Comparison of ENCODE assay signal across 8 mouse cellular contexts in genomic region chr3:27984620-27985019, GRCm38 (mm10). TPM values are rescaled to one million over a fixed set of nuclear protein-coding genes. Genes with fewer than 3 reads are reported as not detected.
A peak's percentile ranks its signal among the peaks of the same experiment; 100 is the strongest.
DNase-seq lines count a peak whose midpoint lies in the region; ATAC-seq and TF ChIP-seq lines count a peak whose summit lies in the region.

No protein-coding gene starts in this region.

- ATAC-seq in lung, embryonic 15.5 days (ENCODE audit: borderline replicate concordance, extremely low read depth, low FRiP score, low TSS enrichment), result no peak
- no peak for ATAC-seq in heart, embryonic 13.5 days (ENCODE audit: extremely low read depth, insufficient number of reproducible peaks, low FRiP score, low TSS enrichment)
- ATAC-seq in limb, embryonic 15.5 days (ENCODE audit: insufficient number of reproducible peaks, low FRiP score, low TSS enrichment, low read depth), result no peak

- no peaks in the 10 kb centered on the region for H3K9me3 ChIP-seq in lung, embryonic 15.5 days
- H3K9me3 ChIP-seq in heart, embryonic 13.5 days, result no peaks in the 10 kb centered on the region
- no peaks in the 10 kb centered on the region for H3K9me3 ChIP-seq in limb, embryonic 15.5 days

- DNase-seq in lung, postnatal 10 days, result no peak
- DNase-seq in spleen, postnatal 14 days (ENCODE audit: low spot score in 2 of 2), result no peak
- no peak for DNase-seq in gastrocnemius, postnatal 25 days
- no peak for DNase-seq in left cerebral cortex, postnatal 14 days (ENCODE audit: low spot score in 2 of 2)

- H3K4me1 ChIP-seq in lung, embryonic 15.5 days, result peaks cover 29% of the 10 kb centered on the region
- H3K4me1 ChIP-seq in heart, embryonic 13.5 days, result peaks cover 41% of the 10 kb centered on the region
- H3K4me1 ChIP-seq in limb, embryonic 15.5 days, result peaks cover 27% of the 10 kb centered on the region
- peaks cover 13% of the 10 kb centered on the region; the same call in 1 of the 2 replicates for H3K4me1 ChIP-seq in small intestine, adult 2 months (ENCODE audit: control insufficient read depth, insufficient read depth, insufficient read length, low read length)

- peak overlapping the region; percentile 52 for H3K4me2 ChIP-seq in lung, embryonic 15.5 days
- H3K4me2 ChIP-seq in heart, embryonic 13.5 days, result peak overlapping the region; percentile 68
- H3K4me2 ChIP-seq in limb, embryonic 15.5 days, result peak overlapping the region; percentile 46

- peak overlapping the region; percentile 39 for H3K4me3 ChIP-seq in lung, embryonic 15.5 days
- H3K4me3 ChIP-seq in heart, embryonic 13.5 days, result peak overlapping the region; percentile 48
- peak overlapping the region; percentile 29 for H3K4me3 ChIP-seq in limb, embryonic 15.5 days
- peak overlapping the region; percentile 44; the same call in 1 of the 2 replicates for H3K4me3 ChIP-seq in small intestine, adult 2 months (ENCODE audit: low read depth, low read length)

- H3K27ac ChIP-seq in lung, embryonic 15.5 days, result peak overlapping the region; percentile 74
- peak overlapping the region; percentile 77 for H3K27ac ChIP-seq in heart, embryonic 13.5 days (replicated peaks)
- peak overlapping the region; percentile 48 for H3K27ac ChIP-seq in limb, embryonic 15.5 days
- H3K27ac ChIP-seq in small intestine, adult 2 months (ENCODE audit: insufficient read depth, low read depth, low read length), result peak overlapping the region; percentile 90

- no peaks in the 10 kb centered on the region for H3K27me3 ChIP-seq in lung, embryonic 15.5 days
- H3K27me3 ChIP-seq in heart, embryonic 13.5 days (replicated peaks), result no peaks in the 10 kb centered on the region
- H3K27me3 ChIP-seq in limb, embryonic 15.5 days, result no peaks in the 10 kb centered on the region
- H3K27me3 ChIP-seq in small intestine, adult 2 months (ENCODE audit: control insufficient read depth, insufficient read depth, low read length), result no peaks in the 10 kb centered on the region

- no peaks in the 10 kb centered on the region for H3K36me3 ChIP-seq in lung, embryonic 15.5 days
- H3K36me3 ChIP-seq in heart, embryonic 13.5 days, result no peaks in the 10 kb centered on the region
- H3K36me3 ChIP-seq in limb, embryonic 15.5 days, result no peaks in the 10 kb centered on the region
- peaks cover 2% of the 10 kb centered on the region; the same call in 1 of the 2 replicates for H3K36me3 ChIP-seq in small intestine, adult 2 months (ENCODE audit: control insufficient read depth, insufficient read depth, low read length)

- no peak for TF ChIP-seq POLR2A in small intestine, adult 2 months (IDR thresholded peaks at IDR 0.05; ENCODE audit: low read depth, low read length)

- intact Hi-C loops in left cerebral cortex, postnatal 14 days (cut with DNase I), result loop anchor here (5.0 to 10.0 kb wide), 2 partner anchors 53 to 760 kb away; no protein-coding TSS in a partner anchor

- 54% methylated on average over 4 of the region's 4 CpGs for WGBS in lung, embryonic 15.5 days
- 53% methylated on average over 4 of the region's 4 CpGs for WGBS in heart, embryonic 13.5 days
- 23% methylated on average over 4 of the region's 4 CpGs for WGBS in limb, embryonic 15.5 days
- WGBS in small intestine, adult 2 months, result 17% methylated on average over 4 of the region's 4 CpGs

- no peak for TF ChIP-seq CTCF in small intestine, adult 2 months (IDR thresholded peaks at IDR 0.05; ENCODE audit: extremely low read depth, insufficient read length, insufficient replicate concordance, low read depth, low read length)

- peak overlapping the region; percentile 33 for H3K9ac ChIP-seq in lung, embryonic 15.5 days
- peak overlapping the region; percentile 70 for H3K9ac ChIP-seq in heart, embryonic 13.5 days
- H3K9ac ChIP-seq in limb, embryonic 15.5 days, result no peak overlapping the region

RNA-seq across cellular contexts. Expression of gene Pld1, which starts 46.1 kb away (rescaled TPM):
- polyA plus RNA-seq in lung, embryonic 15.5 days (2015; fragmentation: Nextera tagmentation; extraction: Ambion mirVana), result 6.4 and 9.0 TPM in 2 replicates
- polyA plus RNA-seq in heart, embryonic 13.5 days (2015; fragmentation: Nextera tagmentation; extraction: Ambion mirVana), result 4.1 and 6.6 TPM in 2 replicates
- 7.5 and 8.9 TPM in 2 replicates for polyA plus RNA-seq in limb, embryonic 15.5 days (2015; fragmentation: Nextera tagmentation; extraction: Ambion mirVana)
- 5.4 and 14.9 TPM in 2 replicates for polyA plus RNA-seq in small intestine, adult 2 months (2012; rRNA removed)
- total RNA-seq in gastrocnemius, postnatal 25 days (2021), result 1 to 10 TPM; 4.4 to 5.4 TPM
- total RNA-seq in left cerebral cortex, postnatal 14 days (2021), result 10 to 100 TPM in 1 of 2 experiments, 1 to 10 TPM in 1; 8.5 to 10.2 TPM
